Mouse (Mus musculus) ES-Bruce4 (cell line): Measurements from ENCODE around the gene Pkm.

ENCODE experiments used
- CTCF ChIP-seq: IDR thresholded peaks from one replicate; pipeline ENCODE4 v1.8.1; 2011; ENCODE audit warnings: low read depth, low read length
- POLR2A ChIP-seq: IDR thresholded peaks from one replicate; pipeline ENCODE4 v1.8.1; 2011; ENCODE audit warnings: low read length; ENCODE audit not compliant: insufficient read depth

DNA sequence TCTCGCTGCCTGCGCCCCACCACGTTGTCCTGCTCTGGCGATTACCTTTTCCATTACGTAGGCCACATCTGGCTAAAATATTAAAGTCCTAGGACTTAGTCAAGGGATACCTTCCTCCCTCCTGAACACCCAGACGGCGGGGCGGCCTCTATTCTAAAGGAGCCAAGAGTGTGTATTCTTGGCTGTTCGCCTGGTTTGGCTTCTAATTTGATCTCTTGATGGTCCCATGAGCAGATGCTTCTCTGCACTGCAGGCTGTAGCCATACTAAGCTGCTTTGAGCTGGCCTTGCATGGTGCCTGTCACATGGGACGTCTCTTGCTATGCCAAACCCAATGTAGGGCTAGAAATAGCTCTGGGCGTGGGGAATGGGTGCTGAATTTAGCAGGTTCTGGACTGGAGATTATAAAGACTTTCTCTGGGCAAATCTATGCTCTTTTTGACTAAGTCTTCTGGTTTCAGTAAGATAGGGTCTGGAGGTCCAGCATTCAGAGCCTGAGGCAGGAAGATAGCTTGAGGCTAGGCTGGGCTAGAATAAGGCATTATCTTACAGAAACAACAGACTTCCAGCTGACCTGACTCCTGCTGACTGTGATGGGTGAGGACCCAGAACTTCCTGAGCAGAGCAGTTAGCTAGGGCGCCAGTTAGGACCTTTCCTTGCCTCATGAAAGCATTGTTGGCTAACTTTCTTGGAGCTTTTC is 16.2 kb downstream of the Pkm start:
- TF ChIP-seq POLR2A: no peak
- no peak for TF ChIP-seq CTCF
